Mouse (Mus musculus) CH12.LX (cell line): ENCODE data around the gene Tarbp1. TPM values are rescaled to one million over a fixed set of nuclear protein-coding genes. Genes with fewer than 3 reads are reported as not detected.
A peak's percentile ranks its signal among the peaks of the same experiment; 100 is the strongest.

Experiments
- DNase-seq: peaks from one replicate; pipeline ENCODE4 v3.0.0-alpha.2; 2013; ENCODE audit errors: extremely low read depth
- H3K27ac ChIP-seq: 2 replicates; pipeline ENCODE4 v1.5.1; 2012; ENCODE audit warnings: low read depth, mild to moderate bottlenecking, control low read depth, moderate library complexity; ENCODE audit not compliant: insufficient read depth
- H3K27me3 ChIP-seq: replicated peaks from 2 replicates; pipeline ENCODE3; 2012; ENCODE audit warnings: inconsistent platforms
- H3K36me3 ChIP-seq, 2 experiments: replicated peaks in 1 of 2; 2 replicates each; pipeline versions ENCODE3 to v1.6.1; 2012; ENCODE audit warnings: inconsistent platforms in 1 of 2, low read length in 1 of 2, mild to moderate bottlenecking in 1 of 2, mixed read lengths in 1 of 2, moderate library complexity in 1 of 2; ENCODE audit not compliant: control insufficient read depth in 1 of 2, insufficient read depth in 1 of 2
- H3K4me1 ChIP-seq, 2 experiments: 2 replicates each; pipeline ENCODE4 v1.6.1; 2012; ENCODE audit warnings: inconsistent platforms in 1 of 2, moderate library complexity in 1 of 2; ENCODE audit not compliant: insufficient read depth in 2 of 2, control insufficient read depth in 1 of 2
- H3K4me2 ChIP-seq: 2 replicates; pipeline ENCODE4 v1.6.1; 2012; ENCODE audit warnings: low read depth, mild to moderate bottlenecking, control low read depth; ENCODE audit not compliant: poor library complexity, insufficient read depth, severe bottlenecking
- H3K4me3 ChIP-seq, 3 experiments: fragments of 150-350 bp in 1 of 3; sonication (generic) in 1 of 3; replicated peaks in 1 of 3; 2 replicates each; pipeline versions ENCODE3 to v1.5.1; 2011 to 2012; ENCODE audit warnings: low read depth in 2 of 3, low read length in 2 of 3, mild to moderate bottlenecking in 2 of 3, moderate library complexity in 2 of 3, control low read depth in 1 of 3, improper control_type of control experiment in 1 of 3, inconsistent platforms in 1 of 3, mixed read lengths in 1 of 3; ENCODE audit not compliant: poor library complexity in 1 of 3
- H3K79me2 ChIP-seq: replicated peaks from 2 replicates; pipeline ENCODE4 v1.6.1; 2012; ENCODE audit warnings: mild to moderate bottlenecking, moderate library complexity; ENCODE audit not compliant: control insufficient read depth, poor library complexity, insufficient read depth, severe bottlenecking; ENCODE audit errors: extremely low read depth
- H3K9ac ChIP-seq: 2 replicates; pipeline ENCODE4 v1.6.1; 2012; ENCODE audit warnings: low read depth, mild to moderate bottlenecking, control low read depth, moderate library complexity; ENCODE audit not compliant: insufficient read depth
- H3K9me3 ChIP-seq: replicated peaks from 2 replicates; pipeline ENCODE3; 2012; ENCODE audit warnings: low read length, inconsistent platforms, mixed read lengths
- BHLHE40 ChIP-seq: IDR thresholded peaks from 2 replicates; pipeline ENCODE4 v1.6.1; 2011; ENCODE audit warnings: mild to moderate bottlenecking, low read depth, low read length, improper control_type of control experiment
- CHD1 ChIP-seq: IDR thresholded peaks from 2 replicates; pipeline ENCODE4 v1.6.1; 2012; ENCODE audit warnings: low read depth, low read length, improper control_type of control experiment, inconsistent platforms
- E2F4 ChIP-seq: IDR thresholded peaks from 2 replicates; pipeline ENCODE4 v1.6.1; 2011; ENCODE audit warnings: low read depth, low read length, improper control_type of control experiment; ENCODE audit not compliant: insufficient replicate concordance
- ELF1 ChIP-seq: IDR thresholded peaks from 2 replicates; pipeline ENCODE4 v1.6.1; 2014; ENCODE audit warnings: low read depth, mild to moderate bottlenecking, inconsistent platforms, low read length, improper control_type of control experiment
- ETS1 ChIP-seq: conservative IDR thresholded peaks from 2 replicates; pipeline ENCODE4 v1.6.1; 2012; ENCODE audit warnings: low read depth, mild to moderate bottlenecking, inconsistent platforms, low read length, improper control_type of control experiment, moderate library complexity
- HCFC1 ChIP-seq: IDR thresholded peaks from 2 replicates; pipeline ENCODE4 v1.6.1; 2012; ENCODE audit warnings: low read depth, mild to moderate bottlenecking, inconsistent platforms, low read length, improper control_type of control experiment
- IRF4 ChIP-seq: IDR thresholded peaks from 2 replicates; pipeline ENCODE4 v1.6.1; 2014; ENCODE audit warnings: low read depth, mild to moderate bottlenecking, inconsistent platforms, low read length, improper control_type of control experiment
- JUN ChIP-seq: IDR thresholded peaks from 2 replicates; pipeline ENCODE4 v1.6.1; 2011; ENCODE audit warnings: low read depth, mild to moderate bottlenecking, low read length, improper control_type of control experiment, moderate library complexity; ENCODE audit not compliant: insufficient read depth
- MAFK ChIP-seq: IDR thresholded peaks from 2 replicates; pipeline ENCODE4 v1.6.1; 2011; ENCODE audit warnings: low read length, improper control_type of control experiment; ENCODE audit not compliant: insufficient replicate concordance
- MAX ChIP-seq: IDR thresholded peaks from 2 replicates; pipeline ENCODE4 v1.6.1; 2011; ENCODE audit warnings: low read length, improper control_type of control experiment
- MAZ ChIP-seq: IDR thresholded peaks from 2 replicates; pipeline ENCODE4 v1.6.1; 2012; ENCODE audit warnings: low read depth, mild to moderate bottlenecking, inconsistent platforms, low read length, improper control_type of control experiment, moderate library complexity
- MEF2A ChIP-seq: IDR thresholded peaks from 2 replicates; pipeline ENCODE4 v1.6.1; 2014; ENCODE audit warnings: low read depth, mild to moderate bottlenecking, inconsistent platforms, low read length, improper control_type of control experiment, borderline replicate concordance
- MXI1 ChIP-seq: IDR thresholded peaks from 2 replicates; pipeline ENCODE4 v1.6.1; 2011; ENCODE audit warnings: mild to moderate bottlenecking, low read depth, low read length, improper control_type of control experiment
- NRF1 ChIP-seq: IDR thresholded peaks from 2 replicates; pipeline ENCODE4 v1.6.1; 2014; ENCODE audit warnings: low read depth, mild to moderate bottlenecking, inconsistent platforms, low read length, improper control_type of control experiment, moderate library complexity
- RAD21 ChIP-seq: IDR thresholded peaks from 2 replicates; pipeline ENCODE4 v1.6.1; 2011; ENCODE audit warnings: low read depth, mild to moderate bottlenecking, low read length, improper control_type of control experiment, moderate library complexity
- RCOR1 ChIP-seq: conservative IDR thresholded peaks from 2 replicates; pipeline ENCODE4 v1.6.1; 2012; ENCODE audit warnings: low read depth, mild to moderate bottlenecking, inconsistent platforms, low read length, improper control_type of control experiment
- SMC3 ChIP-seq: IDR thresholded peaks from 2 replicates; pipeline ENCODE4 v1.6.1; 2011; ENCODE audit warnings: low read depth, low read length, improper control_type of control experiment
- TBP ChIP-seq: conservative IDR thresholded peaks from 2 replicates; pipeline ENCODE4 v1.6.1; 2011; ENCODE audit warnings: low read depth, low read length, improper control_type of control experiment
- TCF12 ChIP-seq: IDR thresholded peaks from 2 replicates; pipeline ENCODE4 v1.6.1; 2014; ENCODE audit warnings: low read depth, mild to moderate bottlenecking, inconsistent platforms, low read length, improper control_type of control experiment
- ZC3H11A ChIP-seq: IDR thresholded peaks from 2 replicates; pipeline ENCODE4 v1.6.1; 2012; ENCODE audit warnings: low read depth, mild to moderate bottlenecking, inconsistent platforms, low read length, improper control_type of control experiment
- ZMIZ1 ChIP-seq: IDR thresholded peaks from 2 replicates; pipeline ENCODE4 v1.6.1; 2012; ENCODE audit warnings: low read depth, mild to moderate bottlenecking, inconsistent platforms, low read length, improper control_type of control experiment
- ZNF384 ChIP-seq: IDR thresholded peaks from 2 replicates; pipeline ENCODE4 v1.6.1; 2012; ENCODE audit warnings: low read depth, low read length, improper control_type of control experiment, inconsistent platforms
- dilution Hi-C: fragments of 300-500 bp; cut with MboI; formaldehyde crosslinking; loops from 2 replicates; pipeline ENCODE4 v1.14.3; 2020; ENCODE audit warnings: low sequenced_read_pairs; ENCODE audit not compliant: extremely low pct_unique_long_range_greater_than_20kb, extremely low pct_ligation_motif_present
- in situ Hi-C: fragments of 300-500 bp; cut with MboI; formaldehyde crosslinking; loops from 3 replicates; pipeline ENCODE4 v1.14.3; 2019; ENCODE audit warnings: low sequenced_read_pairs, low pct_ligation_motif_present, low pct_unique_long_range_greater_than_20kb, mixed read lengths
- polyA plus RNA-seq: library from polyadenylated mRNA; unstranded; fragments of >175 nt; gene quantifications from 2 replicates; pipeline ENCODE4 v1.2.1, GENCODE M21; 2012; ENCODE audit warnings: low read depth; ENCODE audit not compliant: insufficient read length
- total RNA-seq, 2 experiments: library from RNA; depleted of rRNA; stranded (reverse); fragments of 300-350 nt in 1 of 2; fragments of >200 nt in 1 of 2; gene quantifications; 2 replicates each; pipeline ENCODE4 v1.2.3; 2012 to 2014

The Tarbp1 gene
- total and polyA plus RNA-seq, 3 experiments: 10.3 to 10.7 (median 10.4) TPM

GRCm38 (mm10) chr8:126502722-126503121, 27.9 kb upstream of the Tarbp1 start:
- H3K27me3 ChIP-seq: no peaks in the 10 kb centered on the region
- DNase-seq: peak; percentile 72
- TF ChIP-seq MEF2A (0 out of 2 replicates have a peak, but pooled peaks have one; percentile 15), BHLHE40 (0 out of 2 replicates have a peak, but pooled peaks have one; percentile 16), HCFC1 (no peak)
- TF ChIP-seq, all 38 proteins: peak for 2
- peaks cover 17 to 24% of the 10 kb centered on the region in 2 experiments for H3K4me1 ChIP-seq
- no peak overlapping the region for H3K4me2 ChIP-seq
- H3K9ac ChIP-seq: no peak overlapping the region
- no peak overlapping the region for H3K4me3 ChIP-seq
- H3K27ac ChIP-seq: no peak overlapping the region
- dilution Hi-C loops: no loop called here
- in situ Hi-C loops: no loop called here
- no peaks in the 10 kb centered on the region for H3K79me2 ChIP-seq
- H3K36me3 ChIP-seq: no peaks in the 10 kb centered on the region
- H3K9me3 ChIP-seq: peaks cover 6% of the 10 kb centered on the region

- dilution Hi-C loops: loop anchor here (25.0 kb wide), 1 partner anchor 413 kb away; no protein-coding TSS in a partner anchor
- TF ChIP-seq JUN (no peak), ETS1 (no peak), MAZ (no peak), MXI1 (no peak), TBP (no peak)
Measured at GRCm38 (mm10) chr8:126499371-126499770, 24.5 kb upstream of the Tarbp1 start.

GRCm38 (mm10) chr8:126498465-126498864, 23.6 kb upstream of the Tarbp1 start:
- H3K27ac ChIP-seq: no peak overlapping the region
- dilution Hi-C loops: loop anchor here (25.0 kb wide), 1 partner anchor 414 kb away; no protein-coding TSS in a partner anchor
- no peaks in the 10 kb centered on the region for H3K27me3 ChIP-seq
- in situ Hi-C loops: loop anchor here (5.0 to 25.0 kb wide), 6 partner anchors 84 to 639 kb away; no protein-coding TSS in a partner anchor
- no peak overlapping the region for H3K9ac ChIP-seq
- TF ChIP-seq ZC3H11A (no peak), HCFC1 (no peak), NRF1 (no peak), MAFK (no peak), MAX (no peak), IRF4 (no peak), TCF12 (no peak), CHD1 (no peak), SMC3 (no peak), BHLHE40 (no peak), MEF2A (no peak), RCOR1 (no peak), MAZ (no peak), ZNF384 (no peak), TBP (no peak), ZMIZ1 (no peak), RAD21 (no peak), ELF1 (no peak), E2F4 (no peak)
- H3K36me3 ChIP-seq: no peaks in the 10 kb centered on the region
- peaks cover 21 to 36% of the 10 kb centered on the region in 2 experiments for H3K4me1 ChIP-seq
- H3K4me3 ChIP-seq: no peak overlapping the region
- H3K79me2 ChIP-seq: no peaks in the 10 kb centered on the region
- no peak overlapping the region for H3K4me2 ChIP-seq
- H3K9me3 ChIP-seq: no peaks in the 10 kb centered on the region
- DNase-seq: no peak

More at GRCm38 (mm10) chr8:126499371-126499770, 24.5 kb upstream of the Tarbp1 start:
- DNase-seq: no peak
- H3K27ac ChIP-seq: no peak overlapping the region
- peaks cover 19 to 38% of the 10 kb centered on the region in 2 experiments for H3K4me1 ChIP-seq
- H3K9ac ChIP-seq: no peak overlapping the region
- H3K79me2 ChIP-seq: no peaks in the 10 kb centered on the region
- H3K4me2 ChIP-seq: no peak overlapping the region
- in situ Hi-C loops: loop anchor here (5.0 to 25.0 kb wide), 6 partner anchors 83 to 638 kb away; no protein-coding TSS in a partner anchor
- no peaks in the 10 kb centered on the region for H3K27me3 ChIP-seq
- no peaks in the 10 kb centered on the region for H3K36me3 ChIP-seq
- H3K4me3 ChIP-seq: no peak overlapping the region
- H3K9me3 ChIP-seq: no peaks in the 10 kb centered on the region
